Mouse (Mus musculus): ENCODE measurements at regions not wholly inside any gene's neighbourhood (a gene's known extent, or its start where the extent isn't known, plus 50 kb on each side); places are given as distances from the start of the nearest gene placed in this dataset.

GRCm38 (mm10) chr5:25629731-25630130 lies 75.9 kb downstream of the Xrcc2 start:
- peak; percentile 37 for TF ChIP-seq CTCF (IDR thresholded peaks at IDR 0.05; ENCODE audit: low read depth)
- TF ChIP-seq EP300 (IDR thresholded peaks at IDR 0.05; ENCODE audit: low read depth): no peak
